Mouse (Mus musculus) stomach, postnatal 0 days (tissue): ENCODE data around the gene Lrrc55. TPM values are rescaled to one million over a fixed set of nuclear protein-coding genes. Genes with fewer than 3 reads are reported as not detected.

ENCODE experiments used
- ATAC-seq: fragments of 200-750 bp; cut with Nextera tagmentation; 2 replicates; pipeline ENCODE4 v1.8.0; 2017; ENCODE audit not compliant: low FRiP score, low TSS enrichment
- DNase-seq: peaks from one replicate; pipeline ENCODE4 v3.0.0-alpha.2; 2016; ENCODE audit warnings: low spot score
- H3K27ac ChIP-seq: fragments of 300-500 bp; sonication (generic); replicated peaks from 2 replicates; pipeline ENCODE4 v1.5.1; 2014; ENCODE audit warnings: mild to moderate bottlenecking, control low read depth
- H3K27me3 ChIP-seq: fragments of 300-500 bp; sonication (generic); 2 replicates; pipeline ENCODE4 v1.6.1; 2014; ENCODE audit warnings: low read length; ENCODE audit not compliant: control insufficient read depth, insufficient read depth
- H3K36me3 ChIP-seq: fragments of 300-500 bp; sonication (generic); 2 replicates; pipeline ENCODE4 v1.6.1; 2014; ENCODE audit warnings: low read length, mixed read lengths; ENCODE audit not compliant: control insufficient read depth, insufficient read depth
- H3K4me1 ChIP-seq: fragments of 300-500 bp; sonication (generic); replicated peaks from 2 replicates; pipeline ENCODE4 v1.6.1; 2014; ENCODE audit warnings: antibody characterized with exemption; ENCODE audit not compliant: control insufficient read depth, insufficient read depth
- H3K4me2 ChIP-seq: fragments of 300-500 bp; sonication (generic); replicated peaks from 2 replicates; pipeline ENCODE4 v1.6.1; 2014; ENCODE audit warnings: low read depth, mild to moderate bottlenecking, control low read depth, moderate library complexity
- H3K4me3 ChIP-seq: fragments of 300-500 bp; sonication (generic); 2 replicates; pipeline ENCODE4 v1.5.1; 2014; ENCODE audit warnings: low read depth, low read length, control low read depth
- H3K9ac ChIP-seq: fragments of 300-500 bp; sonication (generic); 2 replicates; pipeline ENCODE4 v1.6.1; 2014; ENCODE audit warnings: mild to moderate bottlenecking, low read length, control low read depth, mixed read lengths
- H3K9me3 ChIP-seq: fragments of 300-500 bp; sonication (generic); 2 replicates; pipeline ENCODE4 v1.6.1; 2016; ENCODE audit warnings: low read length; ENCODE audit not compliant: control insufficient read depth
- CTCF ChIP-seq: IDR thresholded peaks from 2 replicates; pipeline ENCODE4 v1.5.1; 2016; ENCODE audit warnings: antibody characterized with exemption, low read depth, mild to moderate bottlenecking, moderate library complexity
- EP300 ChIP-seq: optimal IDR thresholded peaks from 2 replicates; pipeline ENCODE3; 2016; ENCODE audit warnings: antibody characterized with exemption
- WGBS: fragments of 180-500 bp; shearing (Covaris S2); extraction: QIAGEN DNeasy Blood & Tissue Kit; methylation state at CpG from one replicate; pipeline ENCODE4 v1.1.7; 2014; 5-methylcytosine and 5-hydroxymethylcytosine counted together
- polyA plus RNA-seq: library from polyadenylated mRNA; unstranded; fragments of >200 nt; fragmentation: Nextera tagmentation; extraction: Ambion mirVana; gene quantifications from 2 replicates; pipeline ENCODE4 v1.2.1, GENCODE M21; 2015

Lrrc55 gene
- polyA plus RNA-seq, 1 experiment from 2014 or later = 1.1 TPM

DNA sequence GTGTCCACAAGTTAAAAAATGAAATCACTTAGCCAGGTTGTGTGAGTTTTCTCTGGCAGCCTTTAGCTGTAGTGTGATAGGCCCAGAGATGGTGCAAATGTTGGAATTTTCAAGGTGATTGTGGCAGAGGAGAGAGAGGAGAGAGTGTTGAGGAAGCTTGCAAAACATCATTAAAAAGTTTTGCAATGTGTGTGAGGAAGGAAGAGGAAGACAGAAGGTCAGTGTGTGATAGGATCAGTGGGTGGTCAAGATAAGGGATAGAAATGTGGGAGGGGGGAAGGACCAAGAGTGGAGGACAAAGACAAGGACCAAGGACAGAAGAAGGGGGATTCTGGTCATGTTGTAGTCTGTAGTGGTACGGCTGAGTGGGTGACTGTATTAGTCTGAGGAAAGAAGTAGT is 46.6 kb downstream of the Lrrc55 start:
- TF ChIP-seq EP300 (no peak), CTCF (no peak)
- no peak overlapping the region for H3K9ac ChIP-seq
- 78% methylated on average over 1 of the region's 1 CpGs for WGBS
- ATAC-seq (no peak), DNase-seq (no peak)
- no peaks in the 10 kb centered on the region for H3K36me3 ChIP-seq
- H3K4me3 ChIP-seq = no peak overlapping the region
- H3K4me1 ChIP-seq = no peaks in the 10 kb centered on the region
- H3K4me2 ChIP-seq = no peak overlapping the region
- H3K27ac ChIP-seq = no peak overlapping the region
- H3K27me3 ChIP-seq = no peaks in the 10 kb centered on the region
- no peaks in the 10 kb centered on the region for H3K9me3 ChIP-seq

DNA sequence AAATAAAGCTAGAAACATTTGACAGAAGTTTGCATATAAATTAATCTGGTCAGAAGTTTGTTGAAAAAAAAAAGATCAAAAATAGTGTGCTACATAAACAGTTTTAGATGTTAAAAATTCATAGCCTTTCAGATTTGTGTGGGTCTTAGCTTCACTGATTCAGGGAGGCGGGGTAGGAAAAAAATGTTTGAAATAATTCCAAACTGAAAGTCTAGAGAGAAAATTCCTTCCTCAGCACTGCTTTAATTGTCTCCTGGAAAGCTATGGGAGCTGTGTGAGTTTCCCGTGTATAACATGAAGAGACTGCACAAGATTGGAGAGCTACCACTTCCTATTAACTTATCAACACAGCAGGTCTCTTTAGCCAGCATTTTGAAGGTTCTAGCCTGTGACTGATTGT is 49.5 kb downstream of the Lrrc55 start:
- 53% methylated on average over 2 of the region's 2 CpGs for WGBS
- no peak for TF ChIP-seq CTCF
- TF ChIP-seq EP300 = no peak
- DNase-seq (no peak), ATAC-seq (no peak)
- Histone ChIP-seq H3K4me2 (no peak overlapping the region), H3K27me3 (no peaks in the 10 kb centered on the region), H3K36me3 (no peaks in the 10 kb centered on the region), H3K4me1 (no peaks in the 10 kb centered on the region), H3K9ac (no peak overlapping the region), H3K4me3 (no peak overlapping the region), H3K9me3 (no peaks in the 10 kb centered on the region), H3K27ac (no peak overlapping the region)

DNA sequence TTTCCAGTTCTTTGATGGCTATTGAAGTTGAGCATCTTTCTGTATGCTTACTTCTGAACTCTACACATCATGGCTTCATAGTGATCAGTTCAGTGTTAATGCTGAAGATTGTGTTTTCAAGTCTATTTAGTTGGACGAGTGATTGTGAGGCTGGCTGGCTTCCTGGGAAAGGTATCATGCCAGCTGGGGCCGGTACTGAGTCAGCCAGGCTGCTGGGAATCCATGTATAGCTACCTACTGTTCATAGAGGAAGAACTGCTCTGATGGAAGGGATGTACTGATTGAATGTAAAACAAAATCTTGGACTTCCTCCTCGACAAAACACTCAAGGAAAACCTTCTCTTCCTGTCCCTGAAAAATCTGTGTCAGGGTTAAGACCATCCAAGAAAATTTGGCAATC is 51.7 kb downstream of the Lrrc55 start:
- H3K27ac ChIP-seq = no peak overlapping the region
- H3K9ac ChIP-seq = no peak overlapping the region
- WGBS = 76% methylated on average over 3 of the region's 3 CpGs
- ATAC-seq (no peak), DNase-seq (no peak)
- H3K4me2 ChIP-seq = no peak overlapping the region
- H3K4me1 ChIP-seq = no peaks in the 10 kb centered on the region
- no peaks in the 10 kb centered on the region for H3K27me3 ChIP-seq
- no peak for TF ChIP-seq CTCF
- no peak for TF ChIP-seq EP300
- no peaks in the 10 kb centered on the region for H3K9me3 ChIP-seq
- H3K36me3 ChIP-seq = no peaks in the 10 kb centered on the region
- no peak overlapping the region for H3K4me3 ChIP-seq

DNA sequence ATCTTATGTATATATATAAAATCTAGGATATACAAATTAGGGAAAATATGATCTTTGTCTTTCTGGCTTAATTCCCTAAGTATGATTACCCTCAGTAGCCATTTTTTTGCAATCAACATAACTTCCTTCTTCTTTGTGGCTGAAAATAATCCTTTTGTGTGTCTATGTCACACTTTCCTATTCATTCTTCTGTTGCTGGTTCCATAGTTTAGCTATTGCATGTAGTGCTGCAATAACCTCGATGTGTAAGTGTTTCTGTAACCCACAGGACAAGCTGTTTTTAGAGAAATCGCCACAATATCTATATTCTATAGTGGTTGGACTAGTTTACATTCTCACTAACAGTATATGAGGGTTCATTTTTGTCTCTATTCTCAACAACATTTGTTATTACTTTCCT is 52.1 kb downstream of the Lrrc55 start:
- H3K36me3 ChIP-seq = no peaks in the 10 kb centered on the region
- H3K4me2 ChIP-seq = no peak overlapping the region
- no peaks in the 10 kb centered on the region for H3K9me3 ChIP-seq
- no peaks in the 10 kb centered on the region for H3K4me1 ChIP-seq
- DNase-seq (no peak), ATAC-seq (no peak)
- H3K27ac ChIP-seq = no peak overlapping the region
- H3K9ac ChIP-seq = no peak overlapping the region
- TF ChIP-seq EP300 (no peak), CTCF (no peak)
- H3K4me3 ChIP-seq = no peak overlapping the region
- H3K27me3 ChIP-seq = no peaks in the 10 kb centered on the region
- WGBS = 87% methylated on average over 2 of the region's 2 CpGs

DNA sequence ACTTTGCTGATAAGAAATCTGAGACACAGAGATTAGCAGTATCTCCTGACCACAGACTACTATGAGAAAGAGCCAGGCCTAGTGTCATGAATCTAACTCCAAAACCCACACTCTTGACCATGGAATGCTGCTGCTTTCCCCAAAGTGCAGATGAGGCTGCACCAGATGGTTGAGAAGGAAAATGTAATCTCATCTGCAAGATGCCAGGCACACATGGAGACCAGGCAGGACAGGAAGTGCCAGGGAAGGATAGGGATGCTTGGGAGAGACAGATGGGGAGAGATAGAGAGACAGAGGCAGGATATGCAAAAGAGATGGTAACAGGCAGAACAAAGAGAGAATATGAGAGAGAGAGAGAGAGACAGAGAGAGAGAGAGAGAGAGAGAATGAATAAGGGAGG is 56.2 kb downstream of the Lrrc55 start:
- Histone ChIP-seq H3K4me2 (no peak overlapping the region), H3K27me3 (no peaks in the 10 kb centered on the region), H3K27ac (no peak overlapping the region), H3K9ac (no peak overlapping the region), H3K4me3 (no peak overlapping the region), H3K36me3 (no peaks in the 10 kb centered on the region), H3K4me1 (0 out of 2 replicates have a peak, but pooled peaks cover 2% of the 10 kb centered on the region), H3K9me3 (no peaks in the 10 kb centered on the region)
- no peak for DNase-seq
- no peak for ATAC-seq
- TF ChIP-seq CTCF = no peak
- TF ChIP-seq EP300 = no peak

DNA sequence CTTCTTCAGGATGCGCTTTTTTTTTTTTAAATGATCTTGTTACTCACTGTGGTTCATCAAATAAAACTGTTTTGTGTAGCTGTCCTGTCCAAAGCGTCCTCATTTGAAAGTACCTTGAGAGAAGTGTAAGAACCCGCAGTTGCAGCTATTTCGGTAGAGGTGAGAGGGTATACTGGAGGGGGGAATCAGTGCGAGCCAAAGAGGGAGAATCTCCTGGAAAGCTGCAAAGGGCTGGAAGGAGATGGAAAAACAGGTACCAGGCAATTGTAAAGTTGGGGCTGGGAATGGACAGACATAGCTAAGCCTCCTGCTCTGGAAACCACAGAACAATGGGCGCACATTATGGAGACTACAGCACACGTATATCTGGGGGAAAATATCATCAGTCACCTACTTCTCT is 57.2 kb downstream of the Lrrc55 start:
- H3K9ac ChIP-seq = no peak overlapping the region
- DNase-seq (no peak), ATAC-seq (no peak)
- 65% methylated on average over 7 of the region's 7 CpGs for WGBS
- no peak for TF ChIP-seq CTCF
- TF ChIP-seq EP300 = no peak
- H3K4me1 ChIP-seq = 0 out of 2 replicates have a peak, but pooled peaks cover 2% of the 10 kb centered on the region
- no peak overlapping the region; the same call in 1 of the 2 replicates for H3K4me3 ChIP-seq
- H3K27me3 ChIP-seq = no peaks in the 10 kb centered on the region
- no peaks in the 10 kb centered on the region for H3K9me3 ChIP-seq
- H3K36me3 ChIP-seq = no peaks in the 10 kb centered on the region
- no peak overlapping the region for H3K4me2 ChIP-seq
- H3K27ac ChIP-seq = no peak overlapping the region
